Mouse (Mus musculus): ENCODE results near the gene Gfpt2.
"Not testable (repeated sequence)": the region's sequence is repeated elsewhere in the genome, so short reads cannot be mapped to it uniquely, and the experiment has no call there.

GRCm38 (mm10) chr11:49767497-49767896, 26.5 kb upstream of the Gfpt2 start:
- not testable (repeated sequence) for TF ChIP-seq CTCF (conservative IDR thresholded peaks at IDR 0.05; ENCODE audit: insufficient read depth, insufficient read length, low read depth, low read length); POLR2A (IDR thresholded peaks at IDR 0.05; ENCODE audit: low read depth, low read length)

Measured in kidney, adult 2 months (tissue).